Mouse (Mus musculus) C2C12 (cell line): Measurements from ENCODE around the gene Actl9. TPM values are rescaled to one million over a fixed set of nuclear protein-coding genes. Genes with fewer than 3 reads are reported as not detected.

ENCODE experiments used
- H3K27me3 ChIP-seq: one replicate; pipeline ENCODE4 v1.6.1; 2011; ENCODE audit not compliant: control insufficient read depth, insufficient read depth, insufficient read length
- H3K36me3 ChIP-seq: one replicate; pipeline ENCODE4 v1.6.1; 2011; ENCODE audit not compliant: control insufficient read depth, insufficient read depth
- H3K4me3 ChIP-seq: one replicate; pipeline ENCODE4 v1.5.1; 2011; ENCODE audit warnings: mild to moderate bottlenecking, control low read depth; ENCODE audit not compliant: poor library complexity, insufficient read depth, severe bottlenecking
- H3K79me2 ChIP-seq: one replicate; pipeline ENCODE4 v1.6.1; 2011; ENCODE audit not compliant: control insufficient read depth, insufficient read depth
- H3K79me3 ChIP-seq: one replicate; pipeline ENCODE4 v1.6.1; 2011; ENCODE audit warnings: low read depth, control low read depth
- H3ac ChIP-seq: one replicate; pipeline ENCODE3; 2011; ENCODE audit warnings: low read depth; ENCODE audit not compliant: control insufficient read depth, insufficient read length
- CEBPB ChIP-seq: IDR thresholded peaks from one replicate; pipeline ENCODE4 v1.6.1; 2011; ENCODE audit warnings: low read depth, mild to moderate bottlenecking, control low read depth, moderate library complexity
- CTCF ChIP-seq: IDR thresholded peaks from one replicate; pipeline ENCODE4 v1.5.1; 2011; ENCODE audit not compliant: control insufficient read depth, insufficient read depth, insufficient read length
- FOSL1 ChIP-seq: IDR thresholded peaks from one replicate; pipeline ENCODE4 v1.8.0; 2011; ENCODE audit warnings: mild to moderate bottlenecking, low read length; ENCODE audit not compliant: poor library complexity, insufficient read depth, severe bottlenecking
- MAX ChIP-seq: IDR thresholded peaks from one replicate; pipeline ENCODE4 v1.6.1; 2011; ENCODE audit warnings: mild to moderate bottlenecking, control low read depth
- MYOD1 ChIP-seq: IDR thresholded peaks from one replicate; pipeline ENCODE4 v1.6.1; 2011; ENCODE audit warnings: low read depth; ENCODE audit not compliant: control insufficient read depth, insufficient read length
- MYOG ChIP-seq: IDR thresholded peaks from one replicate; pipeline ENCODE4 v1.6.1; 2011; ENCODE audit not compliant: control insufficient read depth, insufficient read length; ENCODE audit errors: extremely low read depth
- USF1 ChIP-seq: IDR thresholded peaks from one replicate; pipeline ENCODE4 v1.6.1; 2011; ENCODE audit warnings: low read depth, mild to moderate bottlenecking, control low read depth, moderate library complexity
- long read RNA-seq, 2 experiments: library from polyadenylated mRNA; unstranded; transcript quantifications; one replicate each; pipeline ENCODE4 v2.0.0; 2019 to 2020
- polyA plus RNA-seq: library from polyadenylated mRNA; unstranded; fragments of >200 nt; fragmentation: generic; extraction: Trizol; gene quantifications from one replicate; pipeline ENCODE4 v1.2.1, GENCODE M21; 2012; ENCODE audit warnings: missing spikeins

Gene Actl9
- not detected for polyA plus RNA-seq
- long read RNA-seq, experiment 1, result 0 reads
- long read RNA-seq, experiment 2, result 0 reads

DNA sequence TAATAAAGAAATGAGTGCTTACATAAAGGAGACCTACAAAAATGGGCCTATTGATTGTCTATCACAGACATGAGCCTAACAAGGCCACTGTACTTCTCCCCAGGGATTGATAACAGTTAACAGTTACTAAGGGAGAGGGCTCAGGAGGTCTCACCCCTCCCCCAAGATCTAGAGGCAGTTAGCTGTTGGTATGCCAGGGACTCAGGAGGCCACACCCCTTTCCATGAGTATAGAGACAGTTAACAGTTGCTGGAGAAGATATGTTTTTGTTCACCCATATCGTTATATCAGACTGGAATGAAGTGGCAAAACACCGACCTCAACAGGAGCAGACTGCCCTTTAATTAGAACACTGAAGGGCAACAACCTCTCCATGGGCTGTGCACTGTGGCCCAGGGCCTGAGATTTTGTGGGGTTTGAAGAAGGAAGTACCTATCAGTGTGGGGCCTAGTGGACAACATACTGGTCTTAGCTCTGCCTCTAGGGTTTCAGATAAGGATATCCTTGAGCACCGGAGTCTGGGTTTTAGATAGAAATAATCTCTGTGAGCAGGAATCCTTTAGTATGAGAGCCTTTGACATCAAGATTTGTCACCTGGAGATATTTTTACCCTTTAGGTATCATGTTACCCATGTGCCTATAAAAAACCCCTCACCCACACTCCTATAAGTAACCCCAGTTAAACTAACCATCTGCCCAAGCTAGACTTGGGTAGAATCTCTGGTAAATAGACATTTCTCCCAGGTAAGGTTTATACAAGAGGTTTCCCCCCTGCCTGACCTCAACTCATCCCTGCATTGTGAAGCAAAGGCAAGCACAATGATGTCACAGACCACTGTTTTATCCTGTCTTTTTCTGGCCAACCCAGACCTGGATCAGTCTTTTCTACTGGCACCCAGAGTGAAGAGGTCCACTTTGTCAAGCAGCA is at the start of gene Actl9:
Gene Actl9, plus strand, starts transcription at position 878 of the 928 bp plus-strand sequence.
- peaks cover 8% of the 10 kb centered on the region for H3K27me3 ChIP-seq
- H3K36me3 ChIP-seq, result no peaks in the 10 kb centered on the region
- no peak within 1 kb of the TSS for H3K4me3 ChIP-seq
- no peaks in the 10 kb centered on the region for H3K79me2 ChIP-seq
- H3ac ChIP-seq, result no peak within 1 kb of the TSS
- TF ChIP-seq MYOG, result no peak
- TF ChIP-seq MAX, result no peak
- TF ChIP-seq CEBPB, result no peak
- no peak for TF ChIP-seq USF1
- TF ChIP-seq MYOD1, result no peak
- TF ChIP-seq CTCF, result no peak
- TF ChIP-seq FOSL1, result no peak
- H3K79me3 ChIP-seq, result no peaks in the 10 kb centered on the region

GRCm38 (mm10) chr17:33385705-33386104 is 47.0 kb upstream of the Actl9 start:
- peaks cover 34% of the 10 kb centered on the region for H3K79me2 ChIP-seq
- H3K4me3 ChIP-seq, result no peak overlapping the region
- H3K36me3 ChIP-seq, result peaks cover 46% of the 10 kb centered on the region
- H3ac ChIP-seq, result no peak overlapping the region
- no peaks in the 10 kb centered on the region for H3K27me3 ChIP-seq
- TF ChIP-seq USF1 (no peak), CTCF (no peak), CEBPB (no peak), MYOD1 (no peak), MYOG (no peak), MAX (no peak), FOSL1 (no peak)
- H3K79me3 ChIP-seq, result peaks cover 24% of the 10 kb centered on the region

- Histone ChIP-seq H3K36me3 (no peaks in the 10 kb centered on the region), H3ac (no peak overlapping the region)
- TF ChIP-seq USF1 (no peak), MAX (no peak), MYOG (no peak), CTCF (no peak), FOSL1 (no peak), MYOD1 (no peak), CEBPB (no peak)
Observed at GRCm38 (mm10) chr17:33392271-33392670, 40.4 kb upstream of the Actl9 start.

DNA sequence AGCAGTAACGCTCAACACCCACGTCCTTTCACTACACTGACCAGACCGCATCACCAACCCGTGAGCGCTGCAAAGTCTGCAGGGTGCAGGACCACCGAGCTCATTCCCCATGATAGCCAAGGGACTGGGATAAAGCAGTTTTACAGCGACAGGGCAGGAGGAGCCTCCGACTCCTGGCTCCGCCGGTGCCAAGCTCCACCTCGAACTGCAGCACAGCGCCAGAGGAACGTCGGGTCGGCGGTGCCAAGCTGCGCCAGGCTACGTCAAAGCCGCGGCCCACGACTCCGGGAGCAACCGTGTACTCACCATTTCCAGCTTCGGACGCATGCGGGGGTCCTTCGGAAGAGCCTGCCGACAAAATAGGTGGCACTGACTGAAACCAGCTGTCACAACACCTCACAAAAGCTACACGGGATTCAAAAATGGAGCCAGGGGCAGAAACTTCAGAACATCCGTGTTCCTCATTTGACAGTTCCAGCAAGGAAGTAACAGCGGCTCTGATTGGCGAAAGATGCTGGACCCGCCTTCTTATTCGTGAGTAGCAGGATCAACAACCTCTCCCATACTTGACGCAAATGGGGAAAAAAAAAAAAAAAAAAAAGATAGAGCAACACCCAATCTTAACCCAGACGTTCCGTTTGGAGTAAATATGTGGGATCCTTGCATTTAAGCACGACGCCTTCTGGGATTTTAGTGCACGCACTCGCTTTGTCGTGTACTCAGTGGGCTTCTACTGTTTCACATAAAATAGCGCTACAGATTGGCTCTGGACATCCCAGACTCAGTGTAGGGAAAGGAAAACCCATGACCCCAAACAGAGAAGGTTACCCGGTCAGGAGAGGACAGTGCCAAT is 38.3 kb upstream of the Actl9 start, which contains the start of gene Zfp101:
Gene Zfp101, minus strand, starts transcription at position 460 of the 853 bp plus-strand sequence.
- H3K79me3 ChIP-seq, result peaks cover 46% of the 10 kb centered on the region
- H3K79me2 ChIP-seq, result peaks cover 48% of the 10 kb centered on the region
- H3K4me3 ChIP-seq, result peak within 1 kb of the TSS; percentile 65
- H3K27me3 ChIP-seq, result no peaks in the 10 kb centered on the region
- H3ac ChIP-seq, result peak within 1 kb of the TSS; percentile 71
- H3K36me3 ChIP-seq, result no peaks in the 10 kb centered on the region
- no peak for TF ChIP-seq MAX
- TF ChIP-seq MYOD1, result peak; percentile 14

More at GRCm38 (mm10) chr17:33392271-33392670, 40.4 kb upstream of the Actl9 start:
- Histone ChIP-seq H3K79me3 (peaks cover 56% of the 10 kb centered on the region), H3K4me3 (no peak overlapping the region), H3K27me3 (no peaks in the 10 kb centered on the region), H3K79me2 (peaks cover 69% of the 10 kb centered on the region)

DNA sequence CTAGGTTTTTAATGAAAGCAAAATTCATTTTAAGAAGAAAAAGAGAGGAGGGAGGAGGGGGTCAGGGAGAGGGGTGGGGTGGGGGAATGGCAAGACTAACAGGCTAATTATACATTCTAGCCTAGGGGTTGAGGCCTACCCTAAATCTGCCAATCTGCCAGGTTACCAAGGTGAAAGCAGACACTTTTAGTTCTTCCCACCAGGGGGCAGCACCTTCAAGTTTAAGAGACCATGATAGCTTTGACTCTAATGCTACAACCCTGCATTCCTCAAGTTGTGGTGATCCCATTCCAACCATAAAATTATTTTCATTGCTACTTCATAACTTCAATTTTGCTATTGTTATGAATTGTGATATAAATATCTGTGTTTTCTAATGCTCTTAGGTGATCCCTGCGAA is 6.5 kb downstream of the Actl9 start:
- no peaks in the 10 kb centered on the region for H3K36me3 ChIP-seq
- no peaks in the 10 kb centered on the region for H3K79me3 ChIP-seq
- H3ac ChIP-seq, result no peak overlapping the region
- H3K4me3 ChIP-seq, result no peak overlapping the region
- TF ChIP-seq CTCF, result peak; percentile 24
- TF ChIP-seq MYOD1, result no peak
- no peak for TF ChIP-seq FOSL1
- H3K79me2 ChIP-seq, result no peaks in the 10 kb centered on the region
- H3K27me3 ChIP-seq, result no peaks in the 10 kb centered on the region
